Mouse (Mus musculus) cortical plate, adult 2 months (tissue): ENCODE measurements around the gene Zfp362.

Experiments used
- CTCF ChIP-seq: fragments of 200-500 bp; IDR thresholded peaks from 2 replicates; pipeline ENCODE4 v1.5.1; 2011; ENCODE audit warnings: mild to moderate bottlenecking, control low read depth, low read length; ENCODE audit not compliant: insufficient read depth; ENCODE audit errors: extremely low read depth
- POLR2A ChIP-seq: fragments of 200-500 bp; IDR thresholded peaks from 2 replicates; pipeline ENCODE4 v1.6.1; 2011; ENCODE audit warnings: mild to moderate bottlenecking, low read length, control low read depth; ENCODE audit not compliant: insufficient read depth; ENCODE audit errors: extremely low read depth

DNA sequence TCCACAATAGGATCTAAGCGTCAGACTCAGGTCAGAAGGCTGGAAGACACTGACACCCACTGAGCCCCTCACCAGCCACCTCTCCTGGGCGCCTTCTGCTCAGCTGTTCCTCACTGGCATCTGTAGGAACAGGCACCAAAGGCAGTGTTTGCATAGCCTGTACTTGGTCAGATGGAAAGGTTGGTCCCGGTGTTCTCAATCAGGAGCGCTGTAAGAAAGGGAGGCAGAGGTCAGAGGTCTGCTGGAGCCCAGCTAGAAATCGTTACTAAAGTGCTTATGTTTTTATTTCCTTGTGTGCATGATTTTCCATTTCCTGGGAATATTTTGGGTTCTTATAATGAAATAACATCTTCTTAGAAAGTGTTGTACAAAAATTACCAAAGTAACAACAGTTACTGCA is 63.9 kb downstream of the Zfp362 start:
- TF ChIP-seq CTCF (no peak), POLR2A (no peak)
